Comparison of ENCODE assay signal across 11 mouse cellular contexts in the genomic region with DNA sequence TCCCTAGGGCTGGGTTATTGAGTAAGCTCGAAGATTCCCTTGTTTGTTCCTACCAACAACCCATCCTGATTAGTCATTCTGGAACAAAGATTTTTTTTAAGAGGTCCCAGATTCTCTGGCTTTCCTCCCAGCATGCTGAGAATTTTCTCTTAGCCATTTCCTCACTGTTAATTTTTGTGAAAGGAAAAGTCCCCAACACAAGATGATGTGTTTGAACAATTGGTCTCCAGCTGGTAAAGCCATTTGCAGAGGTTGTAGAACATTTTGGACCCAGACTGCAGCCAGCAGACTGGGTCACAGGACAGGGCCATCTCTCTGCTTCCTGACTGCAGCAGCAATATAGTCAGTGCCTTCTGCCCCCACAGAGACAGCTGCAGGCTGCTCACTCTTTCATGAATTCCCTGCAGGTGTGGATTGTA. TPM values are rescaled to one million over a fixed set of nuclear protein-coding genes. Genes with fewer than 3 reads are reported as not detected.
DNase-seq lines count a peak whose midpoint lies in the region; ATAC-seq lines count a peak whose summit lies in the region.
"Had no signal": no experiment of that assay in that cellular context is flagged by ENCODE, and none has a peak within 500 bp of the region (broad histone marks: within the 10 kb centered on the region; RNA-seq: fewer than 3 reads in every experiment).

No protein-coding gene starts in this region.

- WGBS in heart, embryonic 15.5 days: 55% methylated on average over 1 of the region's 1 CpGs
- 77% methylated on average over 1 of the region's 1 CpGs for WGBS in forebrain, embryonic 14.5 days

- ATAC-seq in heart, embryonic 15.5 days (replicated peaks; ENCODE audit: insufficient number of reproducible peaks, insufficient read depth, low FRiP score, low read depth): no peak
- no peak for ATAC-seq in megakaryocyte-erythroid progenitor cell, adult 5-6 weeks (replicated peaks; ENCODE audit: low FRiP score, low TSS enrichment, poor library complexity, severe bottlenecking)
- ATAC-seq in forebrain, embryonic 14.5 days: no peak
- ATAC-seq: forebrain, embryonic 16.5 days had no signal

- DNase-seq in 3134 (ENCODE audit: extremely low read depth, insufficient read length, low spot score): peak; percentile 43
- peak; percentile 28 for DNase-seq in brain, adult 2 months (ENCODE audit: low read depth, low spot score)
- DNase-seq in lung, postnatal 4 days: peak; percentile 26 to 72
- DNase-seq in forebrain, embryonic 14.5 days (ENCODE audit: low spot score): no peak
- DNase-seq in adrenal gland, adult (ENCODE audit: inconsistent age in 2 of 2, low spot score in 1 of 2): no peak

- H3K4me2 ChIP-seq in heart, embryonic 15.5 days: no peak overlapping the region
- no peak overlapping the region for H3K4me2 ChIP-seq in forebrain, embryonic 14.5 days (ENCODE audit: low read length)
- H3K4me2 ChIP-seq: hindbrain, embryonic 13.5 days; lung, embryonic 15.5 days had no signal

- no peaks in the 10 kb centered on the region for H3K27me3 ChIP-seq in heart, embryonic 15.5 days
- H3K27me3 ChIP-seq in forebrain, embryonic 14.5 days (replicated peaks; ENCODE audit: control insufficient read depth, insufficient read depth, low read length): no peaks in the 10 kb centered on the region
- H3K27me3 ChIP-seq: hindbrain, embryonic 13.5 days; lung, embryonic 15.5 days had no signal

- H3K9ac ChIP-seq in heart, embryonic 15.5 days: no peak overlapping the region
- no peak overlapping the region for H3K9ac ChIP-seq in forebrain, embryonic 14.5 days (ENCODE audit: low read length)
- H3K9ac ChIP-seq: hindbrain, embryonic 13.5 days; lung, embryonic 15.5 days had no signal

- H3K36me3 ChIP-seq in heart, embryonic 15.5 days: no peaks in the 10 kb centered on the region
- no peaks in the 10 kb centered on the region for H3K36me3 ChIP-seq in forebrain, embryonic 14.5 days (ENCODE audit: control insufficient read depth, insufficient read depth, low read length)
- H3K36me3 ChIP-seq: hindbrain, embryonic 13.5 days; lung, embryonic 15.5 days had no signal

- no peak overlapping the region for H3K4me3 ChIP-seq in heart, embryonic 15.5 days
- no peak overlapping the region for H3K4me3 ChIP-seq in forebrain, embryonic 14.5 days (ENCODE audit: low read depth, low read length)
- H3K4me3 ChIP-seq: hindbrain, embryonic 13.5 days; lung, embryonic 15.5 days had no signal

- no peaks in the 10 kb centered on the region for H3K4me1 ChIP-seq in heart, embryonic 15.5 days (replicated peaks)
- H3K4me1 ChIP-seq in forebrain, embryonic 14.5 days (ENCODE audit: control insufficient read depth, insufficient read depth, low read length): no peaks in the 10 kb centered on the region
- H3K4me1 ChIP-seq: hindbrain, embryonic 13.5 days had no signal

- peak overlapping the region; percentile 42; the same call in 1 of the 2 replicates for H3K27ac ChIP-seq in heart, embryonic 15.5 days
- no peak overlapping the region for H3K27ac ChIP-seq in forebrain, embryonic 14.5 days (ENCODE audit: low read depth, low read length)
- H3K27ac ChIP-seq: hindbrain, embryonic 13.5 days; lung, embryonic 15.5 days had no signal

- H3K9me3 ChIP-seq in heart, embryonic 15.5 days (replicated peaks): no peaks in the 10 kb centered on the region
- no peaks in the 10 kb centered on the region; the same call in 1 of the 2 replicates for H3K9me3 ChIP-seq in forebrain, embryonic 14.5 days (replicated peaks; ENCODE audit: control insufficient read depth, low read length)
- H3K9me3 ChIP-seq: hindbrain, embryonic 13.5 days; lung, embryonic 15.5 days had no signal

RNA-seq across cellular contexts. Expression of a gene that starts 28.3 kb away (rescaled TPM):
- polyA plus RNA-seq in heart, embryonic 15.5 days (2015; fragmentation: Nextera tagmentation; extraction: Ambion mirVana): 37.1 and 48.3 TPM in 2 replicates
- 162 and 163 TPM in 2 replicates for total RNA-seq in megakaryocyte-erythroid progenitor cell, adult 5-6 weeks (2014; fragmentation: Nextera tagmentation)
- total RNA-seq in megakaryocyte-erythroid progenitor cell, adult 5-6 weeks (2017): 197 and 256 TPM in 2 replicates
- 19.1 and 20.1 TPM in 2 replicates for polyA plus RNA-seq in forebrain, embryonic 14.5 days (2014; fragmentation: Nextera tagmentation; extraction: Ambion mirVana)

RNA-seq across cellular contexts. Expression of a gene that starts 58.3 kb away (rescaled TPM):
- polyA plus RNA-seq in heart, embryonic 15.5 days (2015; fragmentation: Nextera tagmentation; extraction: Ambion mirVana): not detected in 2 replicates
- total RNA-seq in megakaryocyte-erythroid progenitor cell, adult 5-6 weeks (2014; fragmentation: Nextera tagmentation): not detected in 2 replicates
- 0.11 TPM in 1 of 2 replicates, not detected in the other for total RNA-seq in megakaryocyte-erythroid progenitor cell, adult 5-6 weeks (2017)
- not detected in 2 replicates for polyA plus RNA-seq in forebrain, embryonic 14.5 days (2014; fragmentation: Nextera tagmentation; extraction: Ambion mirVana)
- total RNA-seq: left cerebral cortex, postnatal 25 days had no signal
- polyA plus RNA-seq: forebrain, embryonic 16.5 days; hindbrain, embryonic 13.5 days had no signal

Comparison
In these comparisons a context has a peak if more than half of its experiments do, and no peak if none do; other contexts are left out.
1. DNase-seq: peak in 3134 (single experiment), brain, adult 2 months (single experiment) and lung, postnatal 4 days (2 of 2); none in forebrain, embryonic 14.5 days (single experiment) and adrenal gland, adult (0 of 2).